17 mouse cellular contexts compared by ENCODE assay signal in the genomic region with DNA sequence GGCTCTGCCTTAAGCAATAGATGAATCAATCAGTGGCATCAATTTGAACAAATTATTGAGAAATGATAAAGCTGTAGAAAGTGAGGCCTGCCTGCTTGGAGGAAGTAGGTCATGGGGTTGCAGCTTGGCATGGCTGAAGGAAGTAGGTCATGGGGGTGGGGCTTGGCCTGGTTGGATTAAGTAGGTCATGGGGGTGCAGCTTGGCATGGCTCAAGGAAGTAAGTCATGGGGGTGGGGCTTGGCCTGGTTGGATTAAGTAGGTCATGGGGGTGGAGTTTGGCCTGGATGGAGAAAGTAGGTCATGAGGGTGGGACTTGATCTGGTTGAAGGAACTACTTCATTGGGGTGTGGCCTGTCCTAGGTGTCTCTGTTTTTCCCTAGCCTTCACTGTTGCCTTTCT.
DNase-seq lines count a peak whose midpoint lies in the region; ATAC-seq lines count a peak whose summit lies in the region.
"Had no signal": no experiment of that assay in that cellular context is flagged by ENCODE, and none has a peak within 500 bp of the region (broad histone marks: within the 10 kb centered on the region; RNA-seq: fewer than 3 reads in every experiment).

No protein-coding gene starts in this region.

- H3K27me3 ChIP-seq in hindbrain, embryonic 12.5 days = no peaks in the 10 kb centered on the region
- H3K27me3 ChIP-seq: embryonic facial prominence, embryonic 15.5 days; limb, embryonic 12.5 days; lung, embryonic 15.5 days; midbrain, embryonic 12.5 days had no signal

- no peaks in the 10 kb centered on the region for H3K36me3 ChIP-seq in hindbrain, embryonic 12.5 days
- H3K36me3 ChIP-seq: embryonic facial prominence, embryonic 15.5 days; limb, embryonic 12.5 days; lung, embryonic 15.5 days; midbrain, embryonic 12.5 days had no signal

- no peaks in the 10 kb centered on the region for H3K4me1 ChIP-seq in hindbrain, embryonic 12.5 days
- H3K4me1 ChIP-seq: embryonic facial prominence, embryonic 15.5 days; limb, embryonic 12.5 days; midbrain, embryonic 12.5 days had no signal

- no peak overlapping the region for H3K9ac ChIP-seq in hindbrain, embryonic 12.5 days
- H3K9ac ChIP-seq: embryonic facial prominence, embryonic 15.5 days; limb, embryonic 12.5 days; lung, embryonic 15.5 days; midbrain, embryonic 12.5 days had no signal

- H3K9me3 ChIP-seq in hindbrain, embryonic 12.5 days (replicated peaks) = no peaks in the 10 kb centered on the region
- H3K9me3 ChIP-seq: embryonic facial prominence, embryonic 15.5 days; limb, embryonic 12.5 days; lung, embryonic 15.5 days; midbrain, embryonic 12.5 days had no signal

- DNase-seq in gastrocnemius, adult 18-20 months (ENCODE audit: low spot score) = peak; percentile 4
- DNase-seq in gastrocnemius, postnatal 4 days (ENCODE audit: low spot score in 2 of 2) = no peak
- DNase-seq in 3134 (ENCODE audit: extremely low read depth, insufficient read length, low spot score) = peak; percentile 23
- peak; percentile 16 for DNase-seq in adipocyte (ENCODE audit: low spot score)
- DNase-seq in thymus, adult 18-20 months = peak; percentile 3 to 25
- DNase-seq in urinary bladder, postnatal 10 days (ENCODE audit: low spot score) = no peak
- DNase-seq in heart, adult 9 months (ENCODE audit: low spot score in 2 of 2) = no peak
- DNase-seq: cerebellum, postnatal 36 days; gastrocnemius, postnatal 14 days; layer of hippocampus, postnatal 36 days had no signal

- H3K4me3 ChIP-seq in hindbrain, embryonic 12.5 days = no peak overlapping the region
- H3K4me3 ChIP-seq: embryonic facial prominence, embryonic 15.5 days; limb, embryonic 12.5 days; lung, embryonic 15.5 days; midbrain, embryonic 12.5 days had no signal

- no peak overlapping the region for H3K4me2 ChIP-seq in hindbrain, embryonic 12.5 days (replicated peaks)
- H3K4me2 ChIP-seq: embryonic facial prominence, embryonic 15.5 days; limb, embryonic 12.5 days; lung, embryonic 15.5 days; midbrain, embryonic 12.5 days had no signal

- H3K27ac ChIP-seq in hindbrain, embryonic 12.5 days = no peak overlapping the region
- H3K27ac ChIP-seq: embryonic facial prominence, embryonic 15.5 days; limb, embryonic 12.5 days; lung, embryonic 15.5 days; midbrain, embryonic 12.5 days had no signal

- no peak for ATAC-seq in hindbrain, embryonic 12.5 days (ENCODE audit: low FRiP score)
- ATAC-seq: forebrain, embryonic 16.5 days; hindbrain, embryonic 16.5 days had no signal

Comparison
In these comparisons a context has a peak if more than half of its experiments do, and no peak if none do; other contexts are left out.
1. DNase-seq: peak in gastrocnemius, adult 18-20 months (single experiment), 3134 (single experiment), adipocyte (single experiment) and thymus, adult 18-20 months (2 of 2); none in gastrocnemius, postnatal 4 days (0 of 2), urinary bladder, postnatal 10 days (single experiment) and heart, adult 9 months (0 of 2).